Mouse (Mus musculus): Measurements from ENCODE around the gene Acyp1.

The Acyp1 gene

GRCm38 (mm10) chr12:85284996-85285395, 3.2 kb downstream of the Acyp1 start:
- in situ Hi-C loops (cut with MseI, MboI), result loop anchor here in 1 of 2 experiments (10.0 kb wide), 1 partner anchor 130 kb away; the partner anchor contains the start of gene Rps6kl1

GRCm38 (mm10) chr12:85284331-85284730, 3.9 kb downstream of the Acyp1 start:
- in situ Hi-C loops (cut with MseI, MboI), result loop anchor here in 1 of 2 experiments (10.0 kb wide), 1 partner anchor 130 kb away; the partner anchor contains the start of gene Rps6kl1

DNA sequence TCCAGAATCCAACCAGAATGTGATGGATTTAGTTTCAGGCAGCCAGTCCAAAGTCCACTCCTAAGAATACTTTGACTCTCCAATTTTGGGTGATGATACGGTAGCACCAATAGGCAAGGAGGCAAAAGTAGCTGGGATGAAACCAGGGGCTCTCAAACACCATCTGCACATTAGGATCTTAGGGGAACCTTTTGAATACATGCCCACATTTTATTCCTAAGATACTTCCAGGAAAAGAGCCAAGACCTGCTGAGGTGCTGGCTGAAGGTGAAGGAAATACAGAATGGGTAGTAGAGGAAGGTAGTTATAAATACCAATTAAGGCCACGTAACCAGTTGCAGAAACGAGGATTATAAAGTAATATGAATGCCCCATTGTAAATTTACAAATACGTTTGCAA, 6.5 kb downstream of the Acyp1 start:
- in situ Hi-C loops (cut with MseI, MboI), result loop anchor here in 1 of 2 experiments (10.0 kb wide), 1 partner anchor 127 kb away; the partner anchor contains the start of gene Rps6kl1

DNA sequence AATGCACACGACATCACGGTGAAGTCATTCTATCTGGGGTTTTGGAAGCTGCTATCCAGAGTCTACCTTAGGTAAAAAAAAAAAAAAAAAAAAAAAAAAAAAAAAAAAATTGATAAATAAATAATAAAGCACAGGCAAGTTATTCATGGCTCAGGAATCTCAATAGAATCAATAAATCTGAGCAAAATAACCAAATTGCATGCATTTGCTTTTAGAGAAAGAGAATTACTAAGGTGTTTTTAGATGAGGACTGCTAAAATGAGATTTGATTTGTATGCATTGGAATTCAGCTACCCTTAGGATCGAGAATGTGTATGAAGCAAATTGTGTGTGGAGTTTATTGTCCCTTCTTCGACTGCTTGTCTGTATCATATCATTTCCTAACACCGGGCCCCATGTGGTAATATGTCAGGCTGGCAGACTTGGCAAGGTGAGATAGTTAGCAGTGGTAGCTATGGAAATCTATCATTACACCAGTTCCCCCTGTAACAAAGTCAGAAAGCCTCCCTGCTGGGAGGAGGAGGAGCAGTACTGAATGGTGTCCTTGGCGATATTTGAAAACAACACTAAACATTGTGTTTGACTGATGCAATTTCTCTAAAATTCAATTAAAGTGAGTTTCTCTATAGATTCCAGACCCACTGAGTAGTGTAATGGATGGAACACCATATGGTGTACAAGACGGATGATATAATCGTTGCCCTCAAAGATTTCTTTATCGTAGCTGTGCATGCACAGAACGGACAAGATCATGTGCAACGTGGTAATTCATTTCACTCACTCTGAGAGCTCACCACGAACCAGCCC, 7.2 kb downstream of the Acyp1 start:
- in situ Hi-C loops (cut with MseI, MboI), result loop anchor here in 1 of 2 experiments (10.0 kb wide), 1 partner anchor 126 kb away; the partner anchor contains the start of gene Rps6kl1

- in situ Hi-C loops (cut with MseI, MboI), result loop anchor here in 1 of 2 experiments (10.0 kb wide), 1 partner anchor 125 kb away; the partner anchor contains the start of gene Rps6kl1
Measured at GRCm38 (mm10) chr12:85280105-85280844, 8.0 kb downstream of the Acyp1 start.

GRCm38 (mm10) chr12:85279396-85280080, 8.7 kb downstream of the Acyp1 start:
- in situ Hi-C loops (cut with MseI, MboI), result loop anchor here in 1 of 2 experiments (10.0 kb wide), 1 partner anchor 125 kb away; the partner anchor contains the start of gene Rps6kl1

DNA sequence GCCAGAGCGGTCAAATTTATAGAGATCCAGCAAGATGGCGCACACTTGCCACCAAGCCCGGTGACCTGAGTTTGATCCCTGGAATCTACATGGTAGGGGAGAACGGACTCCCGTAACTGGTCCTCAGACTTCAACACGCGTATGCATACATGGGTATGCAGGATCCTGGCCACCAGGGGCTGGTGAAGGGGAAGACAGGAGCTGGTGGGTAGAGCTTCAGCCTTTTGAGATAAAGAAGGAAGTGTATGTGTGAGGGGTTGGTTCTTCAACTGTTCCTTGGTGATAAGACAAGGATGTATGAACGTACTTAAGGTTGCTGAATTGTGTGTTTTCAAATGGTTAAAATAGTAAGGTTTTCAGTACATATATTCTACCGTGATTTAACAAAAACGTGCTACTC, 9.3 kb downstream of the Acyp1 start:
- in situ Hi-C loops (cut with MseI, MboI), result no loop called here

GRCm38 (mm10) chr12:85276273-85276672, 12.0 kb downstream of the Acyp1 start:
- in situ Hi-C loops (cut with MseI, MboI), result no loop called here

- in situ Hi-C loops (cut with MseI, MboI), result no loop called here
Measured at GRCm38 (mm10) chr12:85273508-85273907, 14.7 kb downstream of the Acyp1 start.

GRCm38 (mm10) chr12:85271843-85272206, 16.4 kb downstream of the Acyp1 start:
- in situ Hi-C loops (cut with MseI, MboI), result no loop called here

GRCm38 (mm10) chr12:85271132-85271842, 17.0 kb downstream of the Acyp1 start:
- in situ Hi-C loops (cut with MseI, MboI), result no loop called here

GRCm38 (mm10) chr12:85270319-85270718, 17.9 kb downstream of the Acyp1 start, which contains the start of gene Mlh3:
Mlh3 (minus strand) TSS chr12:85270599.
- in situ Hi-C loops (cut with MseI, MboI), result no loop called here

DNA sequence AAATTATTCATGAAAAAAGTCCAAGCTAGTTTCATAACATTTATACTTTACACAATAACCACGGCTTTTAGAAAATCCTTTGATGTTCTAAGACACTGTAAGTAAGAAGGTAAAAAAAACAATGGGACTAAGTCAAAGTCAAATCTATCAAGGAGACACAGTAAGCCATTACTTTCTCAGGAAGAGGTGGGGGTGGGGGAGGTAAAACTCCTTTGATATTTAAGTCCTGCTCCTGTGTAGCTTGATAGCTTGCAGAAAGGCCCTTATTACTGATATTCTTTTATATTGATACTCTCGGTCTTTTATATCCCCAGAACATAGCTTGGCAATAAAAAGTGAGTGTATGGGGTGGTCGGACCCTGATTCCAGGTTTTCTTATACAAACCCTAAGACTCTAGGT, 18.4 kb downstream of the Acyp1 start:
- in situ Hi-C loops (cut with MseI, MboI), result no loop called here

GRCm38 (mm10) chr12:85266248-85266647, 22.0 kb downstream of the Acyp1 start:
- in situ Hi-C loops (cut with MseI, MboI), result no loop called here

GRCm38 (mm10) chr12:85264940-85265339, 23.3 kb downstream of the Acyp1 start:
- in situ Hi-C loops (cut with MseI, MboI), result no loop called here

DNA sequence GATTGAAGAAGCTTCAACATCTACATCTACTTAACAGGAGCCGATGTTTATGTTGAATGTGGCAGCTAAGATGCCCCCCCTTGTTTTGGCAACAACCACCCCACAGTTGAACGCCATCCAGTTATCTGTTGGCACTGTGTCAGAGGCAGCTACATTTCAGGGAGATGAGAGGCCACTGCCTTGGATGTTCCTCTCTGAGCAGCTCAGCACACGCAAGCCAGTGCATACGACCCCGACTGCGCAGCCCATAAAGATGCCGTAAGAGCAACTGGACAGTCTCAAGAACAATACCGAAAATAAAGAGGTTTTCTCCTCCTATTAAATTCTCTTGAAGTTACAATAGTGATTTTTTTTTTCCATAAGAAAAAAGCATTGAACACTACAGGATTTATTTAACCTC, 23.7 kb downstream of the Acyp1 start:
- in situ Hi-C loops (cut with MseI, MboI), result no loop called here

- in situ Hi-C loops (cut with MseI, MboI), result no loop called here
Measured at GRCm38 (mm10) chr12:85263190-85263589, 25.0 kb downstream of the Acyp1 start.

GRCm38 (mm10) chr12:85262489-85262888, 25.7 kb downstream of the Acyp1 start:
- in situ Hi-C loops (cut with MseI, MboI), result no loop called here

DNA sequence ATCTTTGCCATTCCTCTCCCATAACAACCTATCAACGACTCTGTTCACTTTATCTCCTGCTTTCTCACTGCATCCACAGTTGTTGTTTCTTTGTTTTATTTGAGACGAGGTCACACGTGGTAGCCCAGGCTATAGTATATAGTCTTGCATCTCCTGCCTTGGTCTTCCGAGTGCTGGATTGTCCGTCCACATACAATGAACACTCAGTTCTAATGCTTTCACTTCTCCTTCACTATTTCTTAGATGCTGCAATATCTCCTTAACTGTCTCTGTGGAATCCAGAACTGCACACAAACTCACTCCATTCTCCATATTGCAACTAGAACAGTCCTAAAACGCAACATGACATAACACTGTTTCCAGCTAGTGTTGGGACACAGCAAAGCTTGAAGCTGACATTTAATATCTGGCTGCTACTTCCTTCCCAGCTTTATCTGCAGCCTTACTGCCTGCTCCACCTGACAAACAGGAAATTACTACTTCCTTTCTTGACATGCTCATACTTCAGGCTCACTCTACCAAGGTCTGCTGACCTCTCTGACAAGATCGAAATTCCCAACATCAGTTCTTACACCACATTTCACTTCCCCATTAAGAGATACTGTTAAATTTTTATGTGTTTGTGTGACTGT, 31.1 kb downstream of the Acyp1 start:
- in situ Hi-C loops (cut with MseI, MboI), result no loop called here

- in situ Hi-C loops (cut with MseI, MboI), result no loop called here
Measured at GRCm38 (mm10) chr12:85256074-85256751, 32.0 kb downstream of the Acyp1 start.

Data from mouse trophoblast stem cell (cell line).